Mouse (Mus musculus) thymus, postnatal 0 days (tissue): ENCODE data around the gene Fgr. TPM values are rescaled to one million over a fixed set of nuclear protein-coding genes. Genes with fewer than 3 reads are reported as not detected.
A peak's percentile ranks its signal among the peaks of the same experiment; 100 is the strongest.

Experiments used
- DNase-seq: peaks from one replicate; pipeline ENCODE4 v3.0.0-alpha.2; 2015; ENCODE audit warnings: low spot score
- polyA plus RNA-seq: library from polyadenylated mRNA; unstranded; fragments of >200 nt; fragmentation: Nextera tagmentation; extraction: Ambion mirVana; gene quantifications from 2 replicates; pipeline ENCODE4 v1.2.1, GENCODE M21; 2015

The Fgr gene
- polyA plus RNA-seq, 1 experiment from 2014 or later, result 6.0 TPM

DNA sequence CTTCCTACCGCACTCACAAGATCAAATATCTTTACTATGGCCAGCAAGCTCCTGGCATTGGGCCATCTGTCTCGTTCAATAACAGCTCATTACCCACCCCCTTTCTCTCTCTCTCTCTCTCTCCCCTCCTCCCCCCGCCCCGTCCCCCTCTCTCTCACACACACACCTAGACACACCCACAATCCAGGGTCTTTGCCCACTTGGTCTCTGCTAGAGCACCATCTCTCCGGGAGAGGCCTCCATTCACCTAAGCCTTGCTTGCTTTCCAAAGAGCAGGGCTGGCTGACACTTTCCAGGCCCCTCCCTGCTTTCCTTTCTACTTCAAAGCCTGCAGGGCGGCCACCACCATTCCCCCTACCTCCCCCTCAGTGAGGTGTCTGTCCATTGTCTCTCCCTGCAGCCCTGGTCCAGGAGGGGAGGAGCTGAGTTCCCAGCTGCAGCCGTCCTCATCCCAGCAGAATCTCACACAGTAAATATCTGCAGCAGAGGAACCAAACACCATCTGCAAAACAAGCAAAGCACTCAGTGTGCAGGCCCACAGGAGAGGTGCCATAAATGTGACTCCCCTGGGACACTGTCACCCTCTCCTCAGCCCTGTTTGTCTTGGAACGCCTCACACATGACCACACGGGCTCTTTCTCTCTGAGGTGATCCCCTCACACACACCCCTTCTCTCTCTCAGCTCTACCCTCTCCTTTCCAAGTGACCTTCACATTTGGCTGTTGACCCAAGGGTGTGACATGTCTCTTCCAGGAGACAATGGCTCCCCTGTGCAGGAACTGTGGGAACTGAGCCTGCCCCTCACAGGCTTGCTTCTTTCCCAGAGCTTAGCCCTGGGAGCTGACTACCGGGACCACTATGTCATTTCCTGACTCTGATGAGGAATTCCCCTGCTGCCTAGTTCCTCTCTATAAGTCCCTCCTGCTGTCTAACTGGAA is 14.9 kb upstream of the Fgr start:
- no peak for DNase-seq

DNA sequence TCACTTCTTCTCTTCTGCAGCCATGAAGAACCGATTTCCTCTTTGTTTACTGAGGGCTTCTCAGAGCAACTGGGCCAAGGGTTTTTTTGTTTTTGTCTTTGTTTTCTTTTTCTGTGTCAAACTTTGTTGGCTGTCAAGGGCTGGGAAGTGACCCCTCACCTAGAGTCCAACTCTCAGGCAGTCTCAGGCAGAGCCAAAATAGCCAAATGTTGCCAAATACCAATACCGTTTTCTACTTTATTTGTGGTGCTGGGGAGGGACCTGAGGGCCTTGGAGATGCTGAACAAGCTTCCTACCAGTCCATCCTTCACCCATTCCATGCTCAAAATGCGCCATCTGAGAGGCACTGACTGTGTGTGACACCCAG is 14.2 kb upstream of the Fgr start:
- DNase-seq, result no peak

DNA sequence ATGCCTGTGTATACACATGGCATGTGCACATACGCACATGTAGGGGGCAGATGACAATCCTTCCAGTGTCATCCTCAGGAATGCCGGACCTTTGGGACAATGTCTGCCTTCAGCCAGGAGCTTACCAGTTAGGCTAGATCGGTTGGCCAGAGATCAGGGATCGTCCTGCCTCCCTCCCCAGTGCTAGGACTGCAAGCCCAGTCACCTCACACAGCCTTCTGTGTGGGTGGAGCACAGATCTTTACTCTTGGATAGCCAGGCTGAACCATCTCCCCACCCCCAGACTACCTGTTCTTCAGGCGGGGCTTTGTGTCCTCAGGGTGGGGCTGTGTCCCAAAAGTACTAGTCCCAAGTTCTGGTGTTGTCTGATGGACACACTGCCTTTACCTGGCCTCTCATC is 13.6 kb upstream of the Fgr start:
- no peak for DNase-seq

DNA sequence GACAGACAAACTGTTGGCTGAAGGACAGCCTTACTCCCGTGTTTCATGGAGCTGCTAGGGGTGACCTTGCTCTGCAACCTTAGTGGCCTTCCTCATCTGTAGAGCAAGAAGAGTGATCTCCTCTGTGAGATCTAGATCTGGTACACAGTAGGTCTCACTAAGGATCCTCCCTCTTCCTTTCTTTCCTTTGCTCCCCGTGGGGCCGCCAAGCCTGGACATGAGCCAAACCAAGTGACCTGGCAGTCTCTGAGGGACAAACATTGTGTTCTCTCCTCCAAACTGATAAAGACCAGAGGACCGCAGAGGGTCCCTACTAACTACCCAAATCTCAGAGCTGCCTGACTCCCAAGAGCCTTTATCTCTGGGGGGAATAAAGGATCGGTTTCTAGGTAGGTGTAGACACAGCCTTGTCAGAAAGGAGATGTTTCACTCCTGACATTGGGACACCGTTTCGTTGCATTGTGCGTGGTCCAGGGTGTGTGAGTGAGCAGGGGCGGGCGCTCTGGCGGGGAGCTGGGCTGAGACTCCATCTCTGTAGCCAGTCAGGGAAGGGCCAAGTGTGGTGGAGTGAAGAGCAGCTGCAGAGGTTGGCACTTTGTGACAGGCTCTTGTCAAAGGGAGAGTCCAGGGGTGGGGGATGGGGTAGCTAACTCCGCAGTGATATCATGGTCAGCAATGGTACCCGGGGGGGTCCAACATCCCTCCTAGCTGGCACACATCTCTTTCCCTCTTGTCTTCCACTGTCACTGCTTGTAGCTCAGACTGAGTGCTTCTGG is 12.8 kb upstream of the Fgr start:
- DNase-seq, result no peak

DNA sequence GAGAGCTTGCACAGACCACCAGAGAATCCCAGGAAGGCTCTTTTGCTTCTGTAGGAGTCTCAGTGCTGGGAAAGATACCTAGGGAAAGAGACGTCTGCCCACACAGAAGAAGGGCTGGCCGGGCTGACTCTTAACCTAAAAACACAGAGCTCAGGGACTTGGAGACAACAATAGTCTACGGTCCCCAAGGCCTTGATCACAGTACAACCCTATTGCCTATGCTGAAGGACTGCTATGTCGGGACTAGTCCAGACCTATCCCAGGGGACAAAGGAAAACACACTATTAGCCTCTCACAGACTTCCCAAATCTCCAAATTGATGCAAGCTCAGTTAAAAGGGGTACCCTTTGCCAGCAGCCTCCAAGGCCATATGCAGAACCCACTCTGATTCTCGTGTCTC is 12.0 kb upstream of the Fgr start:
- no peak for DNase-seq

DNA sequence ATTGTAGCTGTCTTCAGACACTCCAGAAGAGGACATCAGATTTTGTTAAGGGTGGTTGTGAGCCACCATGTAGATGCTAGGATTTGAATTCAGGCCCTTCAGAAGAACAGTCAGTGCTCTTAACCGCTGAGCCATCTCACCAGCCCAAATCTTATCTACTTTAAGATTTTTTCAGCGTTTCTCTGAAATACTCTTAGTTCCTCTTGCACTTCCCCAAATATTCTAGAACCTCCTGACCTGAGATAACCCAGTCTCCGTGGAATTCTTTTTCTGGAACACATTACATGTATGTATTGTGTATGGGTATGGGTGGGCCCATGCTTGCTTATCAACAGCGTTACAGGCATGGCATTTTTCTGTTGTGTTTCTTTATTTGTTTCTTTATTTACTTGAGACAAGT is 11.3 kb upstream of the Fgr start:
- DNase-seq, result no peak

DNA sequence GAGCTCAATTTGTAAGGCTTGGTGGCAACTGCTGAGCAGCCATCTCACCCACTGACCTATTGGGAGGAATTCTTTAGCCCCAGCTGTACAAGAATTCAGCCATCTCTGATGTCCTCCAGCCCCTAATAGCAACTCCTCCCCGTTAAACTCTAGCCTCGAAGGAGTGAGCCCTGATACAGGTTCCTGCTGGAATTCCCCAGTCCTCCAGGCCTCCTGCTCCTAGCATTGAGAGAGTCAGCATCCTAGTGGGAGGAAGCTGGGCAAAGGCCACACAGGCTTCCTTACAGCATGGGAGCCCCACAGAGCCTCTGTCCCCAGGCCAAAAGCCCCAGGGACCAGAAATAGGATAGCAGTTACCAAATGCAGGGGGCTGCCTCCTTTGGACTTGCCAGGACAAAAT is 10.5 kb upstream of the Fgr start:
- no peak for DNase-seq

DNA sequence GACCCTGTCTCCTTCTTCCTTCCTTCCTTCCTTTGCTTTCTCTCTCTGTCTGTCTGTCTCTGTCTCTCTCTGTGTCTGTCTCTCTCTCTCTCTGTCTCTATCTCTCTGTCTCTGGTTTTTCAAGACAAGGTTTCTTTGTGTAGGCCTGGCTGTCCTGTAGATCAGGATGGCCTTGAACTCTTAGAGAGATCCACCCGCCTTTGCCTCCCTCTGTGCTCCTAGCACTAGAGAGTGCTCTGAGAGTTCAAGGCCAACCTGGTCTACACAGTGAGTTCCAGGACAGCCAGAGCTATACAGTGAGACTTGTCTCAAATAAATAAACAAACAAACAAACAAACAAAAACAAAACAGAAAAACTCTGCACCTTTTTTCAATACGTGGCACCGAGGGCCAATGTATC is 9.8 kb upstream of the Fgr start:
- DNase-seq, result no peak

DNA sequence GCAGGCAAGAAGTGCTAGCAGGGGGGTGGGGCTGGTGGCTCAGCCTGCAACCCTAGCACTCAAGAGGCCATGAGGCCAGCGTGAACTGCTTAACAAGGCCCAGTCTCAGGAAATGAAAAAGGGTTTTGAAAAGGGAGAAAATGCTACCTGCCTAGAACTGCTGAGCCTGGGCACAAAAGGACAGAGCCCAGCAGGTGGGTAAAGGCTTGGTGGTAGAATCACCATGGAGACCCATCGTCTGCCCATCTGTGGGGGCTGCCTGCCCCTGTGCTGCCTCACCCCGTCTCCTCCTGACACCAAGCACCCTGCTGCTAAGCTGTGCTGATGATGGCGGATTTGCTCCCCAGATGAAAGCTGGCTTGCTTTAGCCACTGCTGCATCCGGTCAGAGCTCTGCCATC is 9.4 kb upstream of the Fgr start:
- no peak for DNase-seq

DNA sequence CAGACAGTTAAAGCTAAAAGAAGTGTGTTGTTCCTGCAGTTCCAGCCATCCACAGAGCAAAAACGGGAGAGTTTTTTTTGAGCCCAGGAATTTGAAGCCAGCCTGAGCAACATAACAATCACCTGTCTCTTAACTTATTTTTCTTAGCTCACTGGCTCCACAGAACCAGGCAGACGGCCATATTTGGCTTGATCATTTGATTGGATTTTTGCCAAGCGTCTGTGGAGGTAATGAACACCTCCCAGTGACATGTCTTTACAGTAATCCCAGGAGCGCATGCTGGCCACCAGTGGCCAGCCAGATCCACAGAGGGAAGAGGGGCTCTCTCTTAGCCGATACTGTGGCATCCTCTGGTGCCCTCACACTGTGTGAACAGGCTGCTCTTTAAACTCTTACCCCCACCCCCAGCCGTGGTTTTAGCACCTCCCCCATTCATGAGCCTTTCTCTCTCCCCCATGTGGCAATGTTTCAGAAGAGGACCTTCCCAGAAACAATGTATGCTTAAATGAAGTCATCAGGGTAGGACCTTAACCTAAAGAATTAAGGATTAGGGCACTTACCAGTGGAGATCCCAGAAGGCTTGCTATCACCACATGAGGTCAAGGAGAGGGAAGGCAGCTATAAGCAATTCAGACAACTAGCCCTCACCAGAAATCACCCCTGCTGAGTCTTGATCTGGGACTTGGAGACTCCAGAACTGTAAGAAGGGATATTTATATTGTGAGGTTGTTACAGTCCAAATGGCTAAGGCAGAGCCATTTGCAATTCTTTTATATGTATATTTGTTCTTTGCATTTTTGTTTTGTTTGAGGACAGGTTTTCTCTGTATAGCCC is 5.6 kb upstream of the Fgr start:
- DNase-seq, result no peak

DNA sequence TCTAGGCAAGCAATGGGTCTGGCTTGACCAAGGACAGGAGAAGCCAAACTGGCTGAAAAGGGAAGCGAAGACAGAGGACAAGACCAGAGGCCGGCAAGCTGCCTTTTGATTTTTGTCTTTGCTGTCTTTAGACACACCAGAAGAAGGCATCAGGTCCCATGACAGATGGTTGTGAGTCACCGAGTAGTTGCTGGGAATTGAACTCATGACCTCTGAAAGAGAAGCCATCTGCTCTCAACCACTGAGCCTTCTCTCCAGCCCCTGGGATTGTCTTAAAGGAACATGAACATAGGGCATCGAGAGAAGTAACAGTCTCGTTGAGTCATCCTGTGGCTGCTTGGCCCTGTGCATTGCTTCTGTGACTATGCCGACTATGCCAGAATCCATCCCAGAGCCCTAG is 2.3 kb upstream of the Fgr start:
- DNase-seq, result peak; percentile 39

DNA sequence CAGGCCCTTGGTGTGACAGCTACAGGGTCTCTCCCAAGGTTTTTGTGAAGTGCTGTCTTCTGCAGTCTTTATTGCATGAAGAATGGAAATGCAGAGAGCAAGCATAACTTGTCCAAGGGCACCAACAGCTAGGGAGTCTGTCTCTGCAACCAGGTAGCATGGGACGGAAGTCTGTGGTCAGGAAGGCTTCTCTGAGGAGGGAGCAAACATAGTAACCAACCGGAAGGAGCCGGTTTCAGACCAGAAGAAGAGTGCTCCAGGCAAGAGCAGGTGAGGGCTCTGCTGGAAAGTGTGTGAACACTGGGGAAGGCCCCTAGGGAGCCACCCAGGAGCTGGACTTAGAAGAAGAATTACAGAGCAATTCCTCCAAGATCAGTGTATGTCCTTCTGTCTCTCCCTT is 1.8 kb upstream of the Fgr start:
- DNase-seq, result peak; percentile 81

DNA sequence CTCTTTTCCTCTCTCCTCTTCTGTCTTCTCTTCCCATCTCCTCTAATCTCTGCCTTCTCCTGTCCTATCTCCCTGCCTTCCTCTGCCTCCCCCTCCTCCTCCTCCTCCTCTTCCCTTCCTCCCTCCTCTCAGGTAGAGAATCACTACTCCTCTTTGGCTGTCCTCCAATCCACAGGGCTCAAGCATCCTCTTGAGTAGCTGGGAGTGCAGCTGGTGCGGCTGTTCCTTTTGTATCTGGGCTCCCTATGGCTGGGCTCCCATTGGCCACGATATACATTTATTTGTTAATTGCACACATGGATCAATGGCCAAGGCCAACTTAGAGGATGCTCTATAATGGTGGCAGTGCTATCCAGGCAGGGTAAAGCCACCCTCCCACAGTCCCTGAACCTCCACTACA is 1.3 kb upstream of the Fgr start:
- DNase-seq, result no peak

DNA sequence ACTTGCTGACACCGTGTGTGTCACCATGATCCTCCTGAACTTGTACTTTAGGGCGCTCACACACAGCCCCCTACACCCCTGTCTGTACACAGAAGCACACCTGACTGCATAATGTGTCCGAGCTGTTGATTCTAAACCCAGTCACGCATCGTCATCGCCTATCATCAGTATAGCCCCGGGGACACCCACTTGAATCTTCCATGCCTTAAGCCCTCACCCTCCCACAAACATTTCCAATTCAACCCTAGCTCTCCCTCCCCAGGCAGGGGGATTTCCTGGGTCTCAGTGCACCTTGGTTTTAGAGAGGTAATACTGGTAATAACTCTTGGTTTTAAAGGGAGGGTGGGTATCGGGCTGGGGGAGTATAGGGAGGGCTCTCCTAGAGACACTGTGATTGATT is 709 bp upstream of the Fgr start:
- DNase-seq, result no peak

DNA sequence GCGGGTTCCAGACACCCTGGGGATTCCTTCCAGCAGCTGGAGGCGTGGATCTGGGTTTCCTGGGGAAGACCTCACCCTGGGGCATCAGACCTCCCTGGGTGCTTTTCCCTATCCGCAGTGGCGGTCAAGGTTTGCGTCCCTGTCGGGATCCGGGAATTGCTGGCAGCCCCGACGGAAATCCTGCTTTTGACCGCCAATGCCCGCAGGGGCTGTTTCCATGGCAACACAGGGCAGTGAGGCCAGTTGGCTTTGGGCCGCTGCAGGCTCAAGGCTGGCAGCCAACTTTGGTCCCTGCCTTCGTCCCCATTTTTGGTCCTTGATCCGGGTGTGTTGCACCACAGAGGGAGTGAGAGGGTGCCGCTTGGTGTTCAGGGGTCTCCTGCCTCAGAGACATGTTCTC is 1.0 kb downstream of the Fgr start:
- DNase-seq, result no peak

DNA sequence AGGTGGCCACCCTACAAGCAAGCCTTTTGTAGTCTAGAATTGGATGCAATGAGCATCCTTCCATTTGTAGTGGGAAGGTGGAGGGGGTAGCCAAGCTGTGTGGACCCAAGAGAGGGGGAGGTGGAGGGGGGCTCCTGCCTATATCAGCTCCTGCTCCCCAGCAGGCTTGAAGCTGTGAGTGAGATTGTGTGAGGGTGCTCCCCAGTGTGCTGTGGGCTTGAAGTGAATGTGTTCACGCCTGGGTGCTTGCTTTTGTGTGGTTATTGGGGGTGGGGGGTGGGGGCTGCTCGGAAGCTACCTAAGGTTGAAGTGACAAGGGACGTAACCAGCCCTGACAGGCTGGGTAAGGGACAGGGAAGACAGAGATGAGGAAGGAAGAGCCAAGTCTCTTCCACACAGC is 1.9 kb downstream of the Fgr start:
- peak; percentile 65 for DNase-seq

DNA sequence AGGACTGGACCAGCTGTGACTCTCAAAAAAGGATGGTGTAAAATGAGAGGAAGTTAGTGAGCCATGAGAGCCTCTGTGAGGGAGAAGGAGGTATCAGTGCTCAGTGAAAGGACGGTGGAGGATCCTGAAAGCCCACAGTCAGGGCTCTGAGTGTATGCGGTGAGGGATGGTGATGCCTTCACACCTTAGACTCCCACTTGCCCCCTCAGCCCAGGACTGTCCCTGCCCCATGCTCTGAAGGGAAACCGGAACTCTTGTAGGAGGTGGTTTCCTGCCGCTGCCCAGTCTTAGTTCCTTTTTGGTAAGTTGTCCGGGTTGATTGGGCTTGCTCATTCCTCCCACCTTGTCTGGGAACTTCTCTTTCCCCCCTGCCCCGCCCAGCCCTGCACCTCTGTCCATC is 2.8 kb downstream of the Fgr start:
- DNase-seq, result peak; percentile 59

DNA sequence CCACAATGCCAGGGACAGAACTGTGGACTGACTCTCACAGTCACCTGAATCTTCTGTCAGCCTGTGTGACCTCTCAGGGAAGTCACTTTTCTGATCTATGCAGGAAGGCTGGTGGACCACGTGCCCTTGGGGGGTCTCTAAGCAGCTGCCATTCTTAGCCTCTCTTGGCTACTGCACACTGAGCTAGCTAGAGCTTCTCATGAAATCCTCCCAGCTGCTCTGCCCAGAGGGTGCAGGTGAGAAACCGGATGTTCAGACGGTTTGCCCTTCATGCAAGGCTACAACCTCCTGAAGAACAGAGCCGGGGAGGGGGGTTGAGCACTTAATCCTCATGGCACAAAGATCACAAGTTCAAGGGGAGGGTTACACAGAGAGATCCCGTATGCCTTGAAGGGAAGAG is 3.7 kb downstream of the Fgr start:
- peak; percentile 92 for DNase-seq

DNA sequence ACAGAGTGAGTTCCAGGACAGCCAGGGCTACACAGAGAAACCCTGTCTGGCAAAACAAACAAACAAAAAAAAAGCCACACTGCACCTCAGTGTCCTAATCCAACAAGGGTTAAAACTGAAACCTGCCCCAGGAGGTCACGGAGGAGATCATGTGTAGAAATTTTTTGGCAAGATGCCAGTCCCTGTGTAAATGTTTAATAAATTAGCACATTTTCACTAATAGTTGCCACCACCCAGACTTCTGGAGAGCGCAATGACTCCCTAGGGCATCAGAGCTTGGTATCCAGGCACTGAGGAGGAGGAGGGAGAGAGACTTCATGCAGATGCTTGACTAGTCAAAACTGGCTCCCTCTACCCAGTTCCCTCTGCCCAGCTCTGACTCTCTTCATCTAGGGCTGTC is 5.3 kb downstream of the Fgr start:
- no peak for DNase-seq

DNA sequence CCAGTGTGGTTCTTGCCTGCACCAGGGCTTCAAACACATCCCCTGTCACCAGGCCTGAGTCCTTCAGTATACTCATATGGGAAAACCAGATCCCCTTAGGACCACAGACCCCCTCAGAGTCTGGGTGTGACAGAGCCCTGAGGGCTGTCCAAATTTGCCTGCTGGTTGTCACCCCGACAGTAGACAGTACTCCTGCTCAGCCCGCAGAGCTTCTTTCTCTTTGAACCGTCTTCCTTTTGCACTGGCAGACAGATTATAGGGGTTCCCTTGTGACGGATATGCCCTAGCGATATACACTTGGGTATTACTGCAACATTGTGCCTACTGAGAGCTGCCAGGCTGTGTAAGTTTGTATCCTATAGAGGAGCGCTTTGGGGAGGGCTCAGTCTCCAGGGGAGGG is 7.7 kb downstream of the Fgr start:
- DNase-seq, result peak; percentile 65

DNA sequence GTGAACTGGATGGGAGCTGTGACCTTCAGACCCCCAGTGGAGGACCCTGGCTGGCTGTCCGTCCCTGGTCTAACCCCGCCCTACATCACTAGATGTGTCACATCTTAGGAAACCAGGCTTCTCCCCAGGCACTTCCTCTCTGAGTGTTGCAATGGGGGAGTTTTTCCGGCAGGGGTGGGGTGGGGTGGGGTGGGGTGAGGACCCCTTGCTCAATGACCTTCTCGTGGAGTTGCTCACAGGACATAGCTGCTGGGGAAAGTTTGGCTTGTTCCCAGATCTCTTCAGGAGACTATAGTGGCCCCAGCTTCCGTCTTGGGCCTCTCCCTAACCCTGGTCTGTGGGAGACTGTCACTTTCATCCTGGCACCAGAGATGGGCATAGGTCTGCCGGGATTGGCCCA is 9.1 kb downstream of the Fgr start:
- no peak for DNase-seq
